Mouse (Mus musculus) lung, embryonic 14.5 days (tissue): ENCODE data around the gene Zfp865. TPM values are rescaled to one million over a fixed set of nuclear protein-coding genes. Genes with fewer than 3 reads are reported as not detected.
"Not testable (repeated sequence)": the region's sequence is repeated elsewhere in the genome, so short reads cannot be mapped to it uniquely, and the experiment has no call there.

Source experiments
- ATAC-seq: fragments of 200-750 bp; cut with Nextera tagmentation; 2 replicates; pipeline ENCODE4 v1.8.0; 2017; ENCODE audit warnings: mild to moderate bottlenecking, moderate TSS enrichment, moderate library complexity; ENCODE audit not compliant: insufficient read depth
- DNase-seq: peaks from one replicate; pipeline ENCODE4 v3.0.0-alpha.2; 2015
- H3K27ac ChIP-seq: fragments of 300-500 bp; sonication (generic); 2 replicates; pipeline ENCODE4 v1.5.1; 2014; ENCODE audit warnings: low read depth, mild to moderate bottlenecking, moderate library complexity
- H3K27me3 ChIP-seq: fragments of 300-500 bp; sonication (generic); 2 replicates; pipeline ENCODE4 v1.6.1; 2014; ENCODE audit warnings: low read length, control low read depth; ENCODE audit not compliant: insufficient read depth
- H3K36me3 ChIP-seq: fragments of 300-500 bp; sonication (generic); 2 replicates; pipeline ENCODE4 v1.6.1; 2014; ENCODE audit warnings: control low read depth; ENCODE audit not compliant: insufficient read depth
- H3K4me1 ChIP-seq: fragments of 300-500 bp; sonication (generic); 2 replicates; pipeline ENCODE4 v1.6.1; 2014; ENCODE audit warnings: antibody characterized with exemption, control low read depth; ENCODE audit not compliant: insufficient read depth
- H3K4me2 ChIP-seq: fragments of 300-500 bp; sonication (generic); 2 replicates; pipeline ENCODE4 v1.6.1; 2014; ENCODE audit warnings: mild to moderate bottlenecking
- H3K4me3 ChIP-seq: fragments of 300-500 bp; sonication (generic); 2 replicates; pipeline ENCODE4 v1.5.1; 2014; ENCODE audit warnings: low read depth, low read length
- H3K9ac ChIP-seq: fragments of 300-500 bp; sonication (generic); 2 replicates; pipeline ENCODE4 v1.6.1; 2014
- H3K9me3 ChIP-seq: fragments of 300-500 bp; sonication (generic); 2 replicates; pipeline ENCODE4 v1.6.1; 2016; ENCODE audit warnings: low read depth, low read length, control low read depth
- CTCF ChIP-seq: IDR thresholded peaks from 2 replicates; pipeline ENCODE4 v1.5.1; 2016; ENCODE audit warnings: antibody characterized with exemption, low read depth
- WGBS: fragments of 180-500 bp; shearing (Covaris S2); extraction: QIAGEN DNeasy Blood & Tissue Kit; methylation state at CpG from one replicate; pipeline ENCODE4 v1.1.7; 2014; 5-methylcytosine and 5-hydroxymethylcytosine counted together
- polyA plus RNA-seq: library from polyadenylated mRNA; unstranded; fragments of >200 nt; fragmentation: Nextera tagmentation; extraction: Ambion mirVana; gene quantifications from 2 replicates; pipeline ENCODE4 v1.2.1, GENCODE M21; 2014

The Zfp865 gene
- polyA plus RNA-seq, 1 experiment from 2014 or later: 7.4 TPM

DNA sequence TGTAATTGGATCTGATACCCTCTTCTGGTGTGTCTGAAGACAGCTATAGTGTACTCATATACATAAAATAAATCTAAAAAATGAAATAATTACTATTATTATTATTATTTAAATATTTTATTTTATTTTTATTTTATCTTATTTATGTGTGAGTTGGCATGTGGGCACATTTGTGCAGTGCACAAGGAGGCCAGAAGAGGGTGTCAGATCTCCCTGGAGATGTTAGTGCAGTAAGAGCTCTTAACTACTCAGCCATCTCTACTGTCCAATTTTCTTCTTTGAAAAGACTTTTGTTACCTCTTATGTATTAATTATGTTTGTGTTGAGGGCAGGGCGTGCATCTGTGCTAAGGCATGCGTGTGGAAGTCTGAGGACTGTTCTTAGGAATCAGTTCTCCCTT, 20.3 kb upstream of the Zfp865 start:
- ATAC-seq (no peak), DNase-seq (no peak)
- H3K9ac ChIP-seq: no peak overlapping the region
- H3K36me3 ChIP-seq: no peaks in the 10 kb centered on the region
- H3K9me3 ChIP-seq: no peaks in the 10 kb centered on the region
- no peak overlapping the region for H3K4me2 ChIP-seq
- H3K4me1 ChIP-seq: 0 out of 2 replicates have a peak, but pooled peaks cover 6% of the 10 kb centered on the region
- no peaks in the 10 kb centered on the region for H3K27me3 ChIP-seq
- TF ChIP-seq CTCF: 0 out of 2 replicates have a peak, but pooled peaks have one; percentile 10
- no peak overlapping the region for H3K4me3 ChIP-seq
- no peak overlapping the region for H3K27ac ChIP-seq
- WGBS: 69% methylated on average over 2 of the region's 2 CpGs

- H3K9me3 ChIP-seq, H3K27me3 ChIP-seq, H3K27ac ChIP-seq, H3K4me2 ChIP-seq, H3K9ac ChIP-seq, H3K4me3 ChIP-seq, DNase-seq, H3K4me1 ChIP-seq, ATAC-seq: not testable (repeated sequence)
- 66% methylated on average over 8 of the region's 8 CpGs for WGBS
- peaks cover 18% of the 10 kb centered on the region for H3K36me3 ChIP-seq
Observed at GRCm38 (mm10) chr7:5002876-5003275, 17.3 kb upstream of the Zfp865 start.

DNA sequence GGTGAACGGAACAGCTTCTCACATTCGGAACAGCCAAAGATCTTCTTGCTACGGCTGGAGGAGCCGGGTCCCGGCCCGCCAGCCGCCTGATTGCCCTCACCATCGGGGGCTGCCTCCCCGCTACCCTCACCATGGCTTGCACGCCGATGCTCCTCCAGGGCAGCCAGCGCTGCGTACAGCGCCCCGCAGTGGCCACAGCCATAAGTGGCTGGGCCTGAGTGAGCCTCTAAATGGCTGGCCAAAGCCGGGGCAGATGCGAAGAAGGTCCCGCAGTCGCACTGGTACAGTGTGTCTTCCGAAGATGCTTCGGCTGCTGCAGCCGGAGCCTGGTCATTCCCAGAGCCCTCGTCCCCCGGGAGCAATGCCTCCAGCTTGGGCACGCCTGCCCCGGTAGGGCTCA, 11.9 kb upstream of the Zfp865 start:
- Histone ChIP-seq H3K27me3 (no peaks in the 10 kb centered on the region), H3K36me3 (peaks cover 68% of the 10 kb centered on the region), H3K4me2 (no peak overlapping the region), H3K27ac (no peak overlapping the region), H3K4me3 (no peak overlapping the region), H3K9ac (no peak overlapping the region), H3K9me3 (no peaks in the 10 kb centered on the region), H3K4me1 (no peaks in the 10 kb centered on the region)
- TF ChIP-seq CTCF: no peak; the same call in 1 of the 2 replicates
- ATAC-seq: no peak
- no peak for DNase-seq
- WGBS: 94% methylated on average over 26 of the region's 26 CpGs

DNA sequence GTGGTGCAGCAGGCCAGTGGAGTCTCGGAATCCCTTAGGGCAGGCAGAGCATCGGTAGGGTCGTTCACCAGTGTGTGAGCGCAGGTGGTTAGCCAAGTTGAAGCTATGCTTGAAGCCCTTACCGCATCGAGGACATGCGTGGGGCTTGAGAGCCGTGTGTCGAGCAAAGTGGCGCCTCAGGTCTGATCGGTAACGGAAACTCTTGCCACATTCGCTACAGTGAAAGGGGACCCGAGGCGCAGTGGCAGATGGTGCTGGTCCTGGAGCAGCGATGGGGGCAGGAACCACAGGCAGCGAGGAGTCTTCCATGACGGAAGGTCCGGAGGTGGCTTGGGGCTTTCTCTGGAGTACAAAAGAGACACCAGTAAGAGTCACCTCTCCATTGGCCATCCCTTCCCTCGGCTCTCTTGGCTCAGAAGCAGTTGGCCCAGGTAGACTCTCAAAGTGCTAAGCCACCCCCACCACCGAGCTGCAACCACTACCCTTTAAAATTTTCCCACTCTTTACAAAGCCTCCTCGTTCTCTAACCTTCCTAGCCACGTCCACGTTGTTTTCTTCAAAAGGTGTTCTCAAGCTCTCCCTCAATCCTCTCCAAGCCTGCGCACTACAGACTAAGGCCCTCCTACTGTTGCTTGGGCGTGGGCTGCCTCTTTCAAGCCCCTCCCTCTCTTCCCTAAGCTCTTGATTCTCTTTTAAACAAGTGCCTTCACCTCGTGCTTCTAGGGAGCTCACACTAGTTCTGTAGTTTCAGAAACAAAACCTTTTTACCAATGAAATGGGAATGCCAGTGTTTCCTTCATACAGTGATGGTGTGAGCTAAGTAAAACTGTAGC, 7.3 kb upstream of the Zfp865 start:
- H3K9ac ChIP-seq: 0 out of 2 replicates have a peak overlapping the region, but pooled peaks have one; percentile 4
- 86% methylated on average over 27 of the region's 27 CpGs for WGBS
- ATAC-seq: no peak
- H3K36me3 ChIP-seq: peaks cover 50% of the 10 kb centered on the region
- DNase-seq: no peak
- H3K4me3 ChIP-seq: peak overlapping the region; percentile 62; the same call in 1 of the 2 replicates
- peak overlapping the region; percentile 66 for H3K4me2 ChIP-seq
- no peak for TF ChIP-seq CTCF
- no peak overlapping the region for H3K27ac ChIP-seq
- H3K4me1 ChIP-seq: no peaks in the 10 kb centered on the region
- no peaks in the 10 kb centered on the region for H3K27me3 ChIP-seq
- H3K9me3 ChIP-seq: no peaks in the 10 kb centered on the region

GRCm38 (mm10) chr7:5014251-5015117, 5.7 kb upstream of the Zfp865 start, which contains the start of the genes Zfp524 and Fiz1:
Gene Zfp524 (plus strand): TSS chr7:5014415.
Gene Fiz1 (minus strand): TSS chr7:5014697.
- H3K4me2 ChIP-seq: peak within 1 kb of the TSS; percentile 66
- WGBS: under 1% methylated on average over 42 of the region's 42 CpGs
- H3K27ac ChIP-seq: peak within 1 kb of the TSS; percentile 97
- no peak for TF ChIP-seq CTCF
- peak within 1 kb of the TSS; percentile 62 for H3K4me3 ChIP-seq
- no peaks in the 10 kb centered on the region for H3K9me3 ChIP-seq
- ATAC-seq (peak; percentile 79), DNase-seq (peak; percentile 97)
- H3K36me3 ChIP-seq: peaks cover 34% of the 10 kb centered on the region
- peak within 1 kb of the TSS; percentile 76 for H3K9ac ChIP-seq
- no peaks in the 10 kb centered on the region for H3K4me1 ChIP-seq
- no peaks in the 10 kb centered on the region for H3K27me3 ChIP-seq

DNA sequence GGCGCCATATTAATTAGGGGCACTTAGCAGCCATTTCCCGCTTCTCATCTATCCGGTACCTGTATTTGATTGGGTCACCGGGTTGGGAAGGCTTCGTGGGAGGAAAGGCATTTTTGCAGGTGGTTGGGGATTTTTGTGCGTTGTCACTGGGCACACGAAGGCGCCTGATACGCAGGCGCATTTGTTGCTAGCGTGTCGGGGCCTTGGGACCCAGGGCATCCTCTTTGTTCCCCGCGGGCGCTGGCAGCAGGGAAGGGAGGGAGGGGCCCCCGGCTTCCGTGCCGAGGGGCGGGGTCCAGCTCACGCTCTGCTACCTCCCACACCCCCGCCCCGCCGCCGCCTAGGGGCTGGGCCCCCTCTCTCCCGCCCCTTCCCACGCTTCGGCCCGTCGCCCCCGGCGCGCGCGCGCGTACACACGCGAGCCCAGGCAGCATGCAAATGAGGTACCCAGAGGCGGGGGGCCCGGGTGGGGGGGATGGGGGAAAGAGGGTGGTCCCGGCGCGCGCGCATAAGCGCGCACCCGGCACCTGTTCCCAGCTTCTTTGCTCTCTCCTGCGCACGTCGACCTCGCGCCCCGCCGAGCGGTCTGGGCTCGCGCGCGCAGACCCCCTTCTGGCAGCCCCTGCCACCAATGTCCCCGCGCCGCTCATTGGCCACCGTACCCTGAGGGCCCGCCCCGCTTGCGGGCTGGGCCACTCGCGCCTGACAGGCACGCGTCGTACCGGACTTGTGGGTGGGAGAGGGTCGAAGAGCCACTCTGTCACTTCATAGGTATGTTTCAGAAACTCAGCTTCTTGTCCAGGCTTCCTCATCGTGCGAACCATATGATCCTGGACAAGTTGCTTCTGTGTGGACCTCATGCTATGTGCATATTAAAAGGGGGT, 4.8 kb upstream of the Zfp865 start, which contains the start of gene Gm44973:
Gene Gm44973 (plus strand): TSS at position 379 of the 884 bp plus-strand sequence.
- 1% methylated on average over 67 of the region's 76 CpGs for WGBS
- ATAC-seq: peak; percentile 77
- Histone ChIP-seq H3K9ac (peak within 1 kb of the TSS; percentile 76), H3K4me1 (no peaks in the 10 kb centered on the region), H3K36me3 (peaks cover 26% of the 10 kb centered on the region), H3K4me3 (peak within 1 kb of the TSS; percentile 62), H3K9me3 (no peaks in the 10 kb centered on the region), H3K4me2 (peak within 1 kb of the TSS; percentile 66), H3K27ac (peak within 1 kb of the TSS; percentile 97), H3K27me3 (no peaks in the 10 kb centered on the region)
- TF ChIP-seq CTCF: no peak
- DNase-seq: peak; percentile 95
